Mouse (Mus musculus) layer of hippocampus, adult 8-10 months (tissue): ENCODE data around the gene Mesp2. TPM values are rescaled to one million over a fixed set of nuclear protein-coding genes. Genes with fewer than 3 reads are reported as not detected.
"Not testable (repeated sequence)": the region's sequence is repeated elsewhere in the genome, so short reads cannot be mapped to it uniquely, and the experiment has no call there.

Experiments
- DNase-seq, 2 experiments: peaks; one replicate each; pipeline ENCODE4 v3.0.0; 2022; ENCODE audit warnings: low spot score in 2 of 2
- total RNA-seq, 4 experiments: library from RNA; stranded (reverse); gene quantifications; 2 replicates each; pipeline ENCODE4 v1.2.4; 2022

The Mesp2 gene
- total RNA-seq, result 1 to 10 TPM in 3 of 4 experiments, under 1 TPM in 1; 0.87 to 2.0 (median 1.6) TPM

DNA sequence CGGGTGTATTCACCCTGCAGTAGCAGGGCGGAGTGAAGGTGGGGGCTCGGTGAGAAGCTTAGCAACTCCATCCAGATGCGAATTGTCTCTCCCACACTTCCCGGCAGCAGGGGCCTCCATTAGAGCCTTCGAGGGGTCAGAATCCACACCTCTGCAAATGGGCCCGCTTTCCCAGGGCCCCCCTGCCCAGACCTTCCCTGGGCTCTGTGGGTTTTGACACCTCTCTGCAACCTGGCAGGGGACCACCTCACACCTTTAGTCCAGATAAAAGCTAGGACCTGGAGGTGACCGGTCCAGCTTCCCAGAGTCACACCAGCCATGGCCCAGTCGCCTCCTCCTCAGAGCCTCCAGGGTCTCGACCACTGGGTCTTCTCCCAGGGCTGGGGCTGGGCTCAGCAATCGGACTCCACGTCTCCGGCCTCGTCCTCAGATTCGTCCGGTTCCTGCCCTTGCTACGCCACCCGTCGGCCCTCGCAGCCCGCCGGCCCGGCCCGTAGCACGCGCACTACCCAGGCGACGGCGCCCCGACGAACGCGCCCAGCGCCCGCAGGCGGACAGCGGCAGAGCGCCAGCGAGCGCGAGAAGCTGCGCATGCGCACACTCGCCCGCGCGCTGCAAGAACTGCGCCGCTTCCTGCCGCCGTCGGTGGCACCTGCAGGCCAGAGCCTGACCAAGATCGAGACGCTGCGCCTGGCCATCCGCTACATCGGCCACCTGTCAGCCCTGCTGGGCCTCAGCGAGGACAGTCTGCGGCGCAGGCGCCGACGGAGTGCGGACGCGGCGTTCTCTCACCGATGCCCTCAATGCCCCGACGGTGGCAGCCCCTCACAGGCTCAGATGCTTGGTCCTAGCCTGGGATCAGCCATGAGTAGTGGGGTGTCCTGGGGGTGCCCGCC is at the start of gene Mesp2:
Gene Mesp2 (plus strand): TSS at position 117 of the 896 bp plus-strand sequence.
- peak in 1 of 2 experiments; percentile 59 for DNase-seq

DNA sequence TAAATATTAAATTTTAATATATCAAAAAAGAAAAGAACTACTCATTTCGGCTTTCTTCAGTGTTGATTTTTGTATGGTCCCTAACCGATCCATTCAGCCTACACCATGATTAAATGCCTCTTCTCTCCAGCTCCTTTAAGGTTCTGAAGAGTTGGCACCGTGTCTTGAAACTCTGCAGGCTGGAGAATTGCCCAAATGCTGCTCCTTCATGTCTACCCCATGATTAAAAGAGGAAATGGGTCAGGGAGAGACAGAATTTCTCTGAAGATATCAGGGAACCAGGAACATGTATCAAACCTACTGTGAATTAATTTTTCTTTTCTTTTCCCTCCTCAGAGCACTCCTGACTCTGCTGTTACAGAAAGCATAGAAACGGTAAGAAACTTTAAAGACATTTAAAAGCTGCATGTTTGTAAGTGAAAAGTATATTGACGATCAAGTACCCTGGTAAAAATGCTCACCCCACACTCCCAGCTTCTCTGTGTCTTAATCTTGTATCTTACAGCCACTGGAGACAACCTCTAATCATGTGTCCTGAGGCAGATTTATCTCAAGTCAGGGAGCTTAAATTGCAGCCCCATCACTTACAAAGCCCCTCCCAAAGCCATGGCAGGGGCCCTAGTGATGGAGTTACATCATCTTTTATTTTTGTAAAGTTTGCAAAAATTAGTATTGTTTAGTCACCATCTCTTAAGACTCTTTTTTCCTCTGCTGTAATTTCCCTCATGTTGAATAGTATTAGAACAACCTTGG is 49.2 kb upstream of the Mesp2 start:
- no peak for DNase-seq

DNA sequence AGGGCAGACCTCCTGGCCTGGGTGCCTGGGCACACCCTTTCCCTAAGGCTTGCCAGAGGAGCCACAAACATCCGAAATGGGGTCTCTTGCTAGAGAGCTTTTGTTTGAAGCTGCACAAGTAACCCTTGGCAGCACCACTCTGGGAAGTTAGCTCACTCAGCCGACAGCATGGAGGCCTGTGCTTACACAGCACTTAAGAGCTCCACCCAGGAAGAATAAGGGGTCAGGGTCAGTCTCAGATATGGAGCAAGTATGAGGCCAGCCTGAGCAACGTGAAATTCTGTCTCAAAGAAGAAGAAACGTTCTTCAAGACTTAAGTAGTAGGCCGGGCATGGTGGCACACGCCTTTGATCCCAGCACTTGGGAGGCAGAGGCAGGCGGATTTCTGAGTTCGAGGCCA is 48.4 kb upstream of the Mesp2 start:
- no peak for DNase-seq

DNA sequence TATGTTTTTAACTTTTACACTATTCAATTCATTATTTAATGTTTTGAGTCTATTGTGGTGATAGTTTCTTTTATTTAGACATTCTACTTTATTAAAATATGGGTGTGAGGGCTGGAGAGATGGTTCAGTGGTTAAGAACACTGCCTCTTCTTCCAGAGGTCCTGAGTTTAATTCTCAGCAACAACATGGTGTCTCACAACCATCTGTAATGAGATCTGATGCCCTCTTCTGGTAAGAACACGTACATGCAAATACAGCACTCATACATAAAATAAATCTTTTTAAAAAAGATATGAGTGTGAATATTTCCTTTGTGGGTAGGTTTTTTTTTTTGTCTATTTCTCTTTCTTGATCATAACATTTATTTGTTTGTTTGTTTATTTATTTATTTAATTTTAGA is 44.5 kb upstream of the Mesp2 start:
- DNase-seq, result no peak

DNA sequence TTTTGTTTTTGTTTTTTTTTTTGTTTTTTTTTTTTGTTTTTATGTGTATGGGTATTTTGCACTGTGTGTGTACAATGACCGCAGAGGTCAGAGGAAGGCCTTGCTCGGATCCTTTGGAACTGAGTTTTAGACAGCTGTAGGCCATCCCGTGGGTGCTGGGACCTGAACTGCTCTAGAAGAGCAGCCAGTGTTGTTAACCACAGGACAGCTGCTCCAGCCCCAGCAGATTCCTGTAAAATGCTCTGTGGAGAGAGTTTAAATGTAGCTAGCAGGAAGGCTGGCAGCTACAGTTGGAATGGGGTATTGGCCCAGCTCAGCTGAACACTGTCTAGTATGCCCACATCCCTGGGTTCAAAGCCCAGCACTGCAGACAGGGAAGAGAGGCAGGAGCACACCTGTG is 40.9 kb upstream of the Mesp2 start:
- no peak for DNase-seq

DNA sequence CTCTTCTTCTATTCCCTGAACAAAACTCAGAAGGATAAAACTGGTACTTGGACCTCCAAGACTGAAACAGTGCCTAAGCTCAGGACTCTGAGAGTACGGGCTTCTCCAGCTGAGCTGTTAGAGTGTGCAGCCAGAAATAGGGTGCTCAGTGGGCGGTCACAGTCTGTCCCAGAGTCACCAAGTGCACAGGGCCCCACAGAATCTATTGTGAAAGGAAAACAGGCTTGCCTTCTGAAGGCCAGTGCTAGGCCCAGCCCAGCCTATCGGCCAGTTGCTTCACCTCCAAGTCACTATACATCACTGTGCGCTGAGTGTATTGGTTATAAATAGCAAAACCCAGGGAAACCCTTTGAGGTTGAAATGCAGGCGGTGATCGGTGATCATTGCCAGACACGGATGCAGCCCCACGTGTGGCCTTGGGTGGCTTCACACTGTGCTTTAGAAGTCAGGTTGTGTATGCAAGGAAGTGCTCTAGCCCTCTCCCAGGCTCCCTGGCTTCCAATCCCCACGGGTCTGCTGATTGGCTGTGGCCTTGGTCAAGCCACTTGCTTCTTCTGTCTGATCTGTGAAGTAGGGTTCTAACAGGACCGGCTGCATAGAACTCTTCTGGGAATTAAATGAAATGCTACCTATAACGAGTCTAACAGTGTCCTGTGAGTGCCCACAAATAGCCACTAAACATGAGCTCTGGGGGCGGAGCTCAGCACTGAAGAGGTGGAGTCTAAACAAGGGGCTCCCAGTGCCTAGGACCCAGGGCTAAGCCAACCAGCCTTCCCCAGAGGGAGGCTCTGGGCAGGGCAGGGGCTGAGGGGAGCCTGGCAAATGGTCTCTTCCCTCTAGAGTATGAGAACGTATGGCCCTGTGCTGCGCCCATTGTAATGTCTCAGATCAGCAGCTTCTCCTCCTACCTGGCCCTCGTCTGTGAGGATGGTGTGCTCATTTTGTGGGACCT is 38.7 kb upstream of the Mesp2 start:
- peak in 1 of 2 experiments; percentile 9 for DNase-seq

DNA sequence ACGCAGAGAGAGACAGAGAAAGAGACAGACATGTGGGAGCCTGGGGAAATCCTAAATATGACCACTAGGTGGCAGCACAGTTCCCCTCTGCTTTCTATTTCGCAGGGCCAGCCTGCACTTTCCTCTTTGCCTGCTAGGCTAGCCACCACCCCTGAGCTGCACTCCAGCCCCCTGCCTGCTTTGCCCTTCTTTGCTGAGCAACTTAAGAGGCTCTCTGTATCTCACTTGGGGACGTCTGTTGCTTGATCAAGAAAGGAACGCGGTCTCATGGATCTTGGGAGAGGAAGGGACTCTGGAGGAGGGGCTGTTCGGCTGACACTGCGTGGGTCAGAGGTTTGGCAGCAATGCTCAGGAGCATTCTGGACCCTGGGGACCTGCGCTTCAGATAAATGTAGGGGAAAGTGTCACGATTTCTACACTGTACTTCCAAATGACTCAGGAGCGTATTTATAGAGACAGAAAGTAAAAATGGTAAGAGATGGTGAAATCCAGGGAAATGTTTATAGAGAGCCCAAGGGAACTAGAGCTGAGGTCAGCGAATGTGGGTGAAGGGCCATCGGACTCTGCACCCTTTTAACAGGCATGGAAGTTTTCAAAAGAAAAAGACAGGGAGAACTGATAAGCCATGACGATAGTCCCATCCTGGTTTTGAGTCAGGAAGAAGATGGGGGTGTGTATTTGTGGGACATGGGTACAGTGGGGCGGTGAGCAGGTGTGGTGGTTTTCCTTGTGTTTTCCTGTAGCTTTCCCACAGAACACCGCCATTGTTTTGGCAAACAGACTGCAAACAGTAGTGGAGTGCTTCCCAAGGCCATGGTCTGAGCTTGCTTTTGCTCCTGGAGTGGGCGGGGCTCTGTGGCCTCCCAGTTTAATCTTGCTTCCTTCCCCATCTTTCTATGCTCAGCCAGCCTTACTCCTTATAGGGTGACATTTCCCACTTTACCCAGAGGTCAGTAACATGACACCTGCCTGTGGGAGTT is 29.6 kb upstream of the Mesp2 start:
- peak in 1 of 2 experiments; percentile 78 for DNase-seq

DNA sequence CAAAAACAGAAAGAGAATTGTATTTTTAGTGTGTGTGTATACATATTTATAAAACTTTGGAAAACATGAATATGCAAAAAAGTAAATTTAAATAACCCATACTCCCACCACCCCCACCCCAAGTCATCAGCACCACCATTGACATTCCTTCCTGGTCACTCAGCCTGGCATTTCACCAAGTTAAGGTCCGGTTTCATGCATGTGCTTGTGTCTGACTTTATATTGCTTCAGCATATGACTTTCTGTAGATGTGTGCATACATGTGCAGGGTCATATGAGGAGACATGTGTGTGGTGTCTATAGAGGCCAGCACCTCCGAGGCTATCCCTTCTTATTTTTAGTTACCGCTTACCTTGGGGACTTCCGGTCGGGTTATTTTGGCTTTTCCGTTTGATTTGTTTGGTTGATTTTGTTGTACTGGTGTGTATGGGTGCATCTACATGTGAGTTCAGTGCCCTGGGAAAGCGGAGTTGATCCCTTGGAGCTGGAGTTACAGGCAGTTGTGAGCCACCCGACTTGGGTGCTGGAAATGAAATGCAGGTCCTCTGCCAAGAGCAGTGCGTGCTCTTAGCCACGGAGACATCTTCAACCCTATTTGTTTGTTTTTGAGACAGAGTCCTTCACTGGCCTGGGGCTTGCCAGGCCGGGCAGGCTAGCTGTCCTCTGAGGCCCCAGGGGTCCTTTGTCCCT is 28.6 kb upstream of the Mesp2 start:
- no peak for DNase-seq

DNA sequence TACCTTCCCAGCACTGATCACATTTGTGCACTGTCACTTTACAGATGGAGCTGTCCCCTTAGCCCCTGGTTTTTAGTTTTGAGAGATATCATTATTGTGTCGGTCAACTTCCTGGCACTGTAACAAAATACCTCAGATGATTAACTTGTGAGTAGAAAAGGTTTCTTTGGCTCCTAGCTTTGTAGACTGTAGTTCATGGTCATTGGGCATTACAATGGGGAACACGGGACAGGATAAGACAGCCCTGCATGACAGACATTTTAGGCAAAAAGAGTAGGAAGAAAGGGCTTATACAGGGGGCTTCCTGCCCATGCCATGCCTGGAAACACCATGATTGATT is 28.0 kb upstream of the Mesp2 start:
- no peak for DNase-seq

DNA sequence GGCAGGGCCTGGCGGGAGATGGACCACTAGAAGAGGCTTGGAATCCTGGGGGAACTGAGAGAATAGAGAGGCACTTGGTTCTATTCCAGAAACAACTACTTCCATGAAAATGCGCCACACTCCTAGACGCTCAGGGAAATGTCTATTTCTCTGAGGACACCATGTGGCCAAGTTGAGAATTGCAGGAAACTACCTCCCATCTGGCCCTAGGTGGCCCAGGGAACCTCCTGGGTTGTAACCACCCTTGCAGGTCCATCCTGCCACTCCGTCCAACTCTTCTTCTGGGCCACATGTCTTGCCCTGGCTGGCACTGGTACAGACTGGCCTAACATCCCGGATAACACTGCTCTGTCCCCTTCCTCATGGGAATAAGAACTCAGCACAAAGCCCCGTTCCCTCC is 24.2 kb upstream of the Mesp2 start:
- DNase-seq, result peak in 1 of 2 experiments; percentile 68

DNA sequence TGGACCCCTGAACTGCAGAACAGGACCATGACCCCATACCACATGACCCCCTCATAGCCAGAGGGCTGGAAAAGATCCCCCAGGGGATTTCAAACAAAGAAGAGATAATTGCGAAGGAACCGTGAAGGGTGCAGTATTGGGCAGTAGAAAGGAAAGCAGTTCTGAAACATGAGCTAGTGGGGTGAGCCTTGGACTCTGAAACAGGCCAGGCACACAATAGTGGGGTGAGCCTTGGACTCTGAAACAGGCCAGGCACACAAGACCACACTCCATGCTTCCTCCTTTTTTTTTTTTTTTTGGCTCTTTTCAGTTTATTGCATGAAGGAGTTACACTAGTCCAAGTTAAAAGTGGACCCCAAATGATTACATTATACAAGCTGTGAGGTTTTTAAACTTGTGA is 20.7 kb upstream of the Mesp2 start:
- DNase-seq, result not testable (repeated sequence)

DNA sequence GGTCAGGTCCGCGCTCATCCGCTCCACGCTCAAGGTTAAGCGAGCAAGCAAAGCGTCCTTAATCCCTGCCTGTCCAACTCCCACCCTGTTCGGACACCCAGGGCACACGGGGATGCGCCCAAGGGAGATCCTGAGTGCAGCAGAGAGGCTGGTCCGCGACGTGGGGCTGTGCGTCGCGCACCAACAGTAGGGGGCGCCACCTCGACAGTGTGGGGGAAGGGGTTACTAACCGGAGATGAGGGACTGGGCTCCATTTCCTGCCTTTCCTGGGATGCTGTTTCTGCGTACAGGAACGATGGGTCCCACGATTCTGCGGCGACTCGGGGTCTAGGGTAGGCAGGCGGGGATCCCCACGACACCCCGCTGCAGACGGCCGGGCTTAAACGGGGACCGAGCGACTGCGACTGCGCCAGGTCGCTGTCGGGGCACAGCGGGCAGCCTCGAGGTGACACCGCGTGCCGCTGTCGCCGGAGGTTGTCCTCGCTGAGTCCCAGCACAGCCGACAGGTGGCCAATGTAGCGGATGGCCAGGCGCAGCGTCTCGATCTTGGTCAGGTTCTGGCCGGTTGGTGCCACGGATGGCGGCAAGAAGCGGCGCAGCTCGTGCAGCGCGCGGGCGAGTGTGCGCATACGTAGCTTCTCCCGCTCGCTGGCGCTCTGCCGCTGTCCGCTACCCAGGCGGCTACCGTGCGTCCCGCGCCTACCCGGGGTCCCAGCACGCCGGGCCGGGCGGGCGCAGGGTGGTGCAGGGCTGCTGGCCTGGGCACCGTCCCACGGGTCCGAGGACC is 17.7 kb upstream of the Mesp2 start:
- peak in 1 of 2 experiments; percentile 23 for DNase-seq

DNA sequence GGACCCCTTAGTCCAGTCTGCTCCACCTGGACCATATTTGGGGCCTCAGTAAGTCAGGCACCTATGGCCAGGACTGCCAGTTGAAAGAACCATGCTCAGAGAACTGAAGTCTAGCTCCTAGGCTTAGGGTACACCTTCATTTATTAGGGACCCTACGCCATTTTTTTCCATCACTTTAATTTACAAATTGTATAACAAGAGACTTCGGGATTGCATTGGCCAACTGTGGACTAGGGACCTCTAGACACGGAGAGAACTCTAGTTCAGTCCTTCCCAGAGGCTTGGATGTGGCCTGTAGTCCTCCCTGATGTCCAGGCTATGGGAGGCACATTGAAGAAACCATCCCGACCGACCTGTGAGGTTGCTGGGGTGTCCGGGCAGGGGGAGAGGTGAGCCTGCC is 16.8 kb upstream of the Mesp2 start, which contains the start of gene Mesp1:
Gene Mesp1 (minus strand): TSS at position 101 of the 400 bp plus-strand sequence.
- no peak for DNase-seq

DNA sequence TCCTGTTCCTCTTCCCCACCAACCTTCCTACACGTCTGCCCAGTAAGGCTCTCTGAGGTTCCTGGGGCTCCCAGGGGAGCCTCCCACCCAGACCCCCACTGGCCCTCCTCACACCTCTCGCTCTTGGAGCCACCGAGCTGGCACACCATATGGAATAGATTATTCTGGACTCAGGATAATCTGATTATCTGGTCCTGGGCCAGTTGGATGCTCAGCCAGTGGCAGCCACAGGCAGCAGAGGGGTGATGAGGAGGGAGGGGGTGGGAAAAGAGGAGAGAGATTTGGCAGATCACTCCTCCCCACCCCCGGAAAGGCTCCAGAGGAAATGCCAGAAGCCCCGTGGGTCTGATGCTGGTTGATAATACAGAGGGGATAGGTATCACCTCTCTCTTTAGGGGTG is 11.9 kb upstream of the Mesp2 start:
- DNase-seq, result no peak

DNA sequence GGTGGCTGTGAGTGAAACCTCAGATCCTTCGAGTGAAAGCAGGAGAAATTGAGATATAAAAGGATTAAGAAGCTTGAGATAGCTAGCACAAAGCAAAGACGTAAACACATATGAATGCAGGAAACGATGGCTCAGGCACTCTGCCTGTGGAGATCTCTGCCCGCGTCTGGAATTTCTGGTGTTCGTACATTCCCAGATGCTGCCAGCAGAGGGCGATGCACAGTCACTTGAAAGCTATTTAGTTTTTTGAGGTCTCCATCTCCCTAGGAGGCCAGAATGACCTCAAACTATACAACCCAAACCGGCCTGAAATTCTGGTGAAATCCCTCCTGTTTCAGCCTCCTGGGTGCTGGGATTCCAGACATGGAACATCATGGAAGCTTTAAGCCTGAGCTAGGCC is 11.5 kb upstream of the Mesp2 start:
- DNase-seq, result peak; percentile 42 to 90

DNA sequence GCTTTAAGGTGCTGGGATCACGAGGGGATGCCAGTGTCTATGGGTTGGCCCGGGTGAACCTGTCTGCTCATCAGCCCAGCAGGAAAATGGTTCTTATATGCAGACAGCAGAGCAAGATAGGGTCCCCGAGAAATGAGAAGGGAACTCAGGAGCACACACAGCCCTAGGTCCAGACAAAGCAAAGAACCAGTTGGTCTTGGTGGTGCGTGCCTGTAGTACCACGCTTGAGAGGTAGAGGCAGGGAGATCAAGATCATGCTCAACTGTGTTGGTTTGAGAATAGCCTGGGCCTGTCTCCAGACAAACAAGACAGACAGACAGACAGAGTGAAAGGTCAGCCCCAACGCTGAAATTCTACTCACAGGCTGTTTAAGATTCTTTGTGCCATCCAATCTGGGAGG is 11.0 kb upstream of the Mesp2 start:
- DNase-seq, result no peak

DNA sequence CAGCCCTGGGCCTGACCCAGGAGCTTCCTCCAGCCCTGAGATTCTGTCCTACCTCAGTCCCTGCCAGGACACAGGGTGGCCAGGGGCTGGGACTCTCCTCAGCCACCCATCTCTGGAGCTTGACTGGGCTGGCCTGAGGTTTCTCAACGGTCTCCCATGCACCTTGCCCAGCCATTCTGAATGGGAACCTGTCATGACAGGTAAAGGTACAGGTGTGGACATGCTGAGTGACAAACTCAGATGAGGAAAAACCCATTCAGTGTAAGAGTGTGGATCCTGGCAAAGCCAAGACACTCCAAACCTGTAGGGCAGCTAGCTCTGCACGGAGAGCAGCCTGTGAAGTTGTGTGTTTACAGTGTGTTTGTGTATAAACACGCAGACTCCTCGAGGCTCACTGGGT is 10.2 kb upstream of the Mesp2 start:
- DNase-seq, result no peak

DNA sequence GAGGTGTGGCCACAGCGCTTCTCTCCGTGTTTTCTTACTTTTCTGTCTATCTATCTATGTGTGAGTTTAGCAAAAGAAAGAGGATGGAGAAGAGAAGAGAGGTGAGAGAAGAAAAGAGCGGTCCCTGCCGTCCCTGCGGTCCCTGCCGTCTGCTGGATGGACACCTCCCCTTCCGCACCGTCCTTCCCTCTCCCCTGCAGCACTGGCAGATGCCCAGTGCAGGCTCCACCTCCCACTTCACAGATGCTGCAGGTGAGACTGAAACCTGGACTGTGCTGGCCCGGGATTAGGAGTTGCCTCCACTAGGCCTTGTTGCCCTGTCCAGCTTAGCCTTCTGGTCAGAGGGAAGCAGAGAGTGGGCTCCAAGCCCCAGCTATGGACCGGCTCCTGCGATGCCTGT is 9.1 kb upstream of the Mesp2 start:
- no peak for DNase-seq

DNA sequence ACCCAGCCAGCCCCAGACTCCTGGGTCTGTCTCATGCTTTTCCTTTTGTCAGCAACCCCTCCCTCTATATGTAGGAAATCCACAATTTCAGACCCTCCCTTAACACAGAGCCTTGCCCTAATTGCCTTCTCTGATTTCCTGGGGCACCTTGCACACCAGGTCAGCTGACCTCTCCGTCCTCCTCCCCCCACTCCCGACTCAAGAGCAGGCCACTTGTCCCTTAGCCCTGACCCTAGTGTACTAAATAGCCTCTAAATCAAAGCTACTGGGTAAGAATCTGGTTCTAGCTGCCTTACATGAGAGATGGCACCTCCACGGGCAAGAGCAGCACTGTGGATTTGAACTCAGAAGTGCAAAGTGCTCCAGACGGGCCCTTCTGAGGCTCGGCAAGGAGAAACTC is 8.5 kb upstream of the Mesp2 start:
- no peak for DNase-seq
